Comparison of ENCODE assay signal across 12 mouse cellular contexts in genomic region chr12:92292460-92293340, GRCm38 (mm10).
DNase-seq lines count a peak whose midpoint lies in the region; ATAC-seq and TF ChIP-seq lines count a peak whose summit lies in the region.
"Had no signal": no experiment of that assay in that cellular context is flagged by ENCODE, and none has a peak within 500 bp of the region (broad histone marks: within the 10 kb centered on the region; RNA-seq: fewer than 3 reads in every experiment).

No protein-coding gene starts in this region.

- H3K27me3 ChIP-seq in forebrain, postnatal 0 days (ENCODE audit: insufficient read depth, low read length) = no peaks in the 10 kb centered on the region
- H3K27me3 ChIP-seq in limb, embryonic 11.5 days (ENCODE audit: control insufficient read depth, insufficient read depth, low read length) = no peaks in the 10 kb centered on the region
- no peaks in the 10 kb centered on the region for H3K27me3 ChIP-seq in neural tube, embryonic 13.5 days

- H3K4me3 ChIP-seq in forebrain, postnatal 0 days (ENCODE audit: low read depth, low read length) = no peak overlapping the region
- H3K4me3 ChIP-seq in limb, embryonic 11.5 days (ENCODE audit: low read depth, low read length) = no peak overlapping the region
- H3K4me3 ChIP-seq in neural tube, embryonic 13.5 days = no peak overlapping the region
- H3K4me3 ChIP-seq: erythroblast, embryonic 14.5 days; heart, adult 2 months had no signal

- peak; percentile 50 for DNase-seq in embryo, embryonic 9.5 days (ENCODE audit: extremely low spot score)
- peak; percentile 61 for DNase-seq in forebrain, postnatal 0 days
- DNase-seq in limb, embryonic 11.5 days (ENCODE audit: low spot score) = peak; percentile 39
- no peak for DNase-seq in right cerebral cortex, adult 2 months (ENCODE audit: low spot score in 2 of 2)
- no peak for DNase-seq in urinary bladder, postnatal 25 days (ENCODE audit: low spot score)
- no peak for DNase-seq in lung, adult 18-20 months
- no peak for DNase-seq in adrenal gland, adult 18-20 months (ENCODE audit: low spot score in 2 of 2)
- DNase-seq: cerebellum, adult 9-10 months; heart, adult 2 months; thymus, postnatal 36 days had no signal

- H3K27ac ChIP-seq in forebrain, postnatal 0 days (ENCODE audit: low read depth, low read length) = peak overlapping the region; percentile 24
- no peak overlapping the region; the same call in 1 of the 2 replicates for H3K27ac ChIP-seq in limb, embryonic 11.5 days (replicated peaks; ENCODE audit: low read depth, low read length)
- peak overlapping the region; percentile 55 for H3K27ac ChIP-seq in neural tube, embryonic 13.5 days (replicated peaks)
- H3K27ac ChIP-seq: heart, adult 2 months had no signal

- no peak overlapping the region for H3K9ac ChIP-seq in forebrain, postnatal 0 days
- no peak overlapping the region for H3K9ac ChIP-seq in limb, embryonic 11.5 days (ENCODE audit: low read length)
- H3K9ac ChIP-seq in neural tube, embryonic 13.5 days = peak overlapping the region; percentile 54; the same call in 1 of the 2 replicates

- no peak for TF ChIP-seq CTCF in forebrain, postnatal 0 days (IDR thresholded peaks at IDR 0.05; ENCODE audit: low read depth)

- no peaks in the 10 kb centered on the region for H3K36me3 ChIP-seq in forebrain, postnatal 0 days (ENCODE audit: insufficient read depth)
- H3K36me3 ChIP-seq in limb, embryonic 11.5 days (ENCODE audit: control insufficient read depth, insufficient read depth, low read length) = no peaks in the 10 kb centered on the region
- no peaks in the 10 kb centered on the region for H3K36me3 ChIP-seq in neural tube, embryonic 13.5 days

- no peak overlapping the region for H3K4me2 ChIP-seq in forebrain, postnatal 0 days (ENCODE audit: low read depth)
- H3K4me2 ChIP-seq in limb, embryonic 11.5 days (ENCODE audit: low read depth, severe bottlenecking) = no peak overlapping the region
- peak overlapping the region; percentile 32 for H3K4me2 ChIP-seq in neural tube, embryonic 13.5 days

- WGBS in forebrain, postnatal 0 days = 7% methylated on average over 11 of the region's 11 CpGs
- 32% methylated on average over 11 of the region's 11 CpGs for WGBS in limb, embryonic 11.5 days
- 6% methylated on average over 11 of the region's 11 CpGs for WGBS in neural tube, embryonic 13.5 days

- ATAC-seq in forebrain, postnatal 0 days = peak; percentile 79
- no peak for ATAC-seq in limb, embryonic 11.5 days (ENCODE audit: insufficient number of reproducible peaks, low FRiP score, low TSS enrichment, low read depth)
- peak; percentile 78 for ATAC-seq in neural tube, embryonic 13.5 days (ENCODE audit: low read depth)

- H3K9me3 ChIP-seq in forebrain, postnatal 0 days (ENCODE audit: low read length) = no peaks in the 10 kb centered on the region
- no peaks in the 10 kb centered on the region for H3K9me3 ChIP-seq in limb, embryonic 11.5 days (ENCODE audit: control insufficient read depth, low read length)
- no peaks in the 10 kb centered on the region for H3K9me3 ChIP-seq in neural tube, embryonic 13.5 days

- H3K4me1 ChIP-seq in forebrain, postnatal 0 days (ENCODE audit: insufficient read depth) = no peaks in the 10 kb centered on the region
- H3K4me1 ChIP-seq in limb, embryonic 11.5 days (ENCODE audit: control insufficient read depth, insufficient read depth, low read length) = peaks cover 4% of the 10 kb centered on the region; the same call in 1 of the 2 replicates
- H3K4me1 ChIP-seq in neural tube, embryonic 13.5 days (replicated peaks) = peaks cover 14% of the 10 kb centered on the region

Comparison
In these comparisons a context has a peak if more than half of its experiments do, and no peak if none do; other contexts are left out.
1. DNase-seq: peak in embryo, embryonic 9.5 days (single experiment), forebrain, postnatal 0 days (single experiment) and limb, embryonic 11.5 days (single experiment); none in right cerebral cortex, adult 2 months (0 of 2), urinary bladder, postnatal 25 days (single experiment), lung, adult 18-20 months (0 of 2) and adrenal gland, adult 18-20 months (0 of 2).